Mouse (Mus musculus) erythroblast, adult 5-6 weeks (primary cell): ENCODE results near the gene Gm20498. TPM values are rescaled to one million over a fixed set of nuclear protein-coding genes. Genes with fewer than 3 reads are reported as not detected.
"Not testable (repeated sequence)": the region's sequence is repeated elsewhere in the genome, so short reads cannot be mapped to it uniquely, and the experiment has no call there.

Source experiments
- ATAC-seq: replicated peaks from 2 replicates; pipeline ENCODE4 v1.8.0; 2016; ENCODE audit warnings: moderate number of reproducible peaks, mild to moderate bottlenecking, moderate TSS enrichment, inconsistent platforms; ENCODE audit not compliant: poor library complexity, low FRiP score, severe bottlenecking
- total RNA-seq, 2 experiments: library from RNA; stranded (forward) in 1 of 2; stranded (reverse) in 1 of 2; fragments of 150-400 nt in 1 of 2; fragments of 200-764, 138-1000 nt in 1 of 2; gene quantifications; 2 replicates each; pipeline versions ENCODE4 v1.2.3 to v1.2.4; 2015 to 2017; ENCODE audit warnings: low replicate concordance in 2 of 2

Gene Gm20498
- total RNA-seq, 2 experiments from 2014 or later, result 17.2 TPM; not detected in 1

GRCm38 (mm10) chr12:81379364-81379763, 153.3 kb downstream of the Gm20498 start, which contains the start of gene Gm4787:
Gene Gm4787, minus strand, starts transcription at chr12:81379464.
- ATAC-seq, result not testable (repeated sequence)

- no peak for ATAC-seq
Observed at GRCm38 (mm10) chr12:81333841-81334240, 198.9 kb downstream of the Gm20498 start.

- ATAC-seq, result no peak
Observed at GRCm38 (mm10) chr12:81332875-81333421, 199.8 kb downstream of the Gm20498 start, which contains the start of gene Slc8a3. Gene Slc8a3, minus strand, starts transcription at chr12:81333180.

- no peak for ATAC-seq
Observed at GRCm38 (mm10) chr12:81331937-81332874, 200.5 kb downstream of the Gm20498 start.

- ATAC-seq, result no peak
Observed at GRCm38 (mm10) chr12:81331046-81331638, 201.6 kb downstream of the Gm20498 start.

GRCm38 (mm10) chr12:81324991-81325390, 207.7 kb downstream of the Gm20498 start:
- ATAC-seq, result no peak

GRCm38 (mm10) chr12:81324116-81324515, 208.6 kb downstream of the Gm20498 start:
- ATAC-seq, result no peak

GRCm38 (mm10) chr12:81321021-81321420, 211.7 kb downstream of the Gm20498 start:
- no peak for ATAC-seq

GRCm38 (mm10) chr12:81317811-81318210, 214.9 kb downstream of the Gm20498 start:
- ATAC-seq, result no peak

- ATAC-seq, result no peak
Observed at GRCm38 (mm10) chr12:81315953-81316352, 216.8 kb downstream of the Gm20498 start.

Other genes starting within 250 kb of the Gm20498 start
- gene Slc8a3, start 199.7 kb downstream of the Gm20498 start, total RNA-seq (2015; ENCODE audit: low replicate concordance), result not detected in 2 replicates
- gene Slc8a3, start 199.7 kb downstream of the Gm20498 start, total RNA-seq (2017; ENCODE audit: low replicate concordance), result not detected in 2 replicates
- not detected in 2 replicates for gene Gm4787, start 153.4 kb downstream of the Gm20498 start, total RNA-seq (2015; ENCODE audit: low replicate concordance)
- gene Gm4787, start 153.4 kb downstream of the Gm20498 start, total RNA-seq (2017; ENCODE audit: low replicate concordance), result 0.42 TPM in 1 of 2 replicates, not detected in the other
- gene Adam4, start 111.0 kb downstream of the Gm20498 start, total RNA-seq (2015; ENCODE audit: low replicate concordance), result 1.9 TPM in 1 of 2 replicates, not detected in the other
- gene Adam4, start 111.0 kb downstream of the Gm20498 start, total RNA-seq (2017; ENCODE audit: low replicate concordance), result not detected in 2 replicates
- 23.0 and 42.8 TPM in 2 replicates for gene Cox16, start 47.8 kb downstream of the Gm20498 start, total RNA-seq (2015; ENCODE audit: low replicate concordance)
- 13.7 and 25.2 TPM in 2 replicates for gene Cox16, start 47.8 kb downstream of the Gm20498 start, total RNA-seq (2017; ENCODE audit: low replicate concordance)
- gene Synj2bp, start within 50 bp of the Gm20498 start, total RNA-seq (2015; ENCODE audit: low replicate concordance), result 2.5 and 11.9 TPM in 2 replicates
- 8.5 and 9.6 TPM in 2 replicates for gene Synj2bp, start within 50 bp of the Gm20498 start, total RNA-seq (2017; ENCODE audit: low replicate concordance)
- gene Adam21, start 35.6 kb upstream of the Gm20498 start, total RNA-seq (2015; ENCODE audit: low replicate concordance), result not detected in 2 replicates
- 0.26 TPM in 1 of 2 replicates, not detected in the other for gene Adam21, start 35.6 kb upstream of the Gm20498 start, total RNA-seq (2017; ENCODE audit: low replicate concordance)
- gene Med6, start 62.1 kb upstream of the Gm20498 start, total RNA-seq (2015; ENCODE audit: low replicate concordance), result 1.9 and 18.6 TPM in 2 replicates
- gene Med6, start 62.1 kb upstream of the Gm20498 start, total RNA-seq (2017; ENCODE audit: low replicate concordance), result 31.6 and 48.1 TPM in 2 replicates
- not detected in 2 replicates for gene Ttc9, start 98.3 kb upstream of the Gm20498 start, total RNA-seq (2015; ENCODE audit: low replicate concordance)
- gene Ttc9, start 98.3 kb upstream of the Gm20498 start, total RNA-seq (2017; ENCODE audit: low replicate concordance), result not detected in 2 replicates
- 0.58 and 4.8 TPM in 2 replicates for gene Map3k9, start 248.3 kb upstream of the Gm20498 start, total RNA-seq (2015; ENCODE audit: low replicate concordance)
- gene Map3k9, start 248.3 kb upstream of the Gm20498 start, total RNA-seq (2017; ENCODE audit: low replicate concordance), result 1.5 and 1.6 TPM in 2 replicates